Mouse (Mus musculus) CH12.LX (cell line): ENCODE data around the gene Ezh2. TPM values are rescaled to one million over a fixed set of nuclear protein-coding genes. Genes with fewer than 3 reads are reported as not detected.

Experiments
- DNase-seq: peaks from one replicate; pipeline ENCODE4 v3.0.0-alpha.2; 2013; ENCODE audit errors: extremely low read depth
- H3K27ac ChIP-seq: 2 replicates; pipeline ENCODE4 v1.5.1; 2012; ENCODE audit warnings: low read depth, mild to moderate bottlenecking, control low read depth, moderate library complexity; ENCODE audit not compliant: insufficient read depth
- H3K27me3 ChIP-seq: replicated peaks from 2 replicates; pipeline ENCODE3; 2012; ENCODE audit warnings: inconsistent platforms
- H3K36me3 ChIP-seq, 2 experiments: replicated peaks in 1 of 2; 2 replicates each; pipeline versions ENCODE3 to v1.6.1; 2012; ENCODE audit warnings: inconsistent platforms in 1 of 2, low read length in 1 of 2, mild to moderate bottlenecking in 1 of 2, mixed read lengths in 1 of 2, moderate library complexity in 1 of 2; ENCODE audit not compliant: control insufficient read depth in 1 of 2, insufficient read depth in 1 of 2
- H3K4me1 ChIP-seq, 2 experiments: 2 replicates each; pipeline ENCODE4 v1.6.1; 2012; ENCODE audit warnings: inconsistent platforms in 1 of 2, moderate library complexity in 1 of 2; ENCODE audit not compliant: insufficient read depth in 2 of 2, control insufficient read depth in 1 of 2
- H3K4me2 ChIP-seq: 2 replicates; pipeline ENCODE4 v1.6.1; 2012; ENCODE audit warnings: low read depth, mild to moderate bottlenecking, control low read depth; ENCODE audit not compliant: poor library complexity, insufficient read depth, severe bottlenecking
- H3K4me3 ChIP-seq, 3 experiments: fragments of 150-350 bp in 1 of 3; sonication (generic) in 1 of 3; replicated peaks in 1 of 3; 2 replicates each; pipeline versions ENCODE3 to v1.5.1; 2011 to 2012; ENCODE audit warnings: low read depth in 2 of 3, low read length in 2 of 3, mild to moderate bottlenecking in 2 of 3, moderate library complexity in 2 of 3, control low read depth in 1 of 3, improper control_type of control experiment in 1 of 3, inconsistent platforms in 1 of 3, mixed read lengths in 1 of 3; ENCODE audit not compliant: poor library complexity in 1 of 3
- H3K79me2 ChIP-seq: replicated peaks from 2 replicates; pipeline ENCODE4 v1.6.1; 2012; ENCODE audit warnings: mild to moderate bottlenecking, moderate library complexity; ENCODE audit not compliant: control insufficient read depth, poor library complexity, insufficient read depth, severe bottlenecking; ENCODE audit errors: extremely low read depth
- H3K9ac ChIP-seq: 2 replicates; pipeline ENCODE4 v1.6.1; 2012; ENCODE audit warnings: low read depth, mild to moderate bottlenecking, control low read depth, moderate library complexity; ENCODE audit not compliant: insufficient read depth
- H3K9me3 ChIP-seq: replicated peaks from 2 replicates; pipeline ENCODE3; 2012; ENCODE audit warnings: low read length, inconsistent platforms, mixed read lengths
- CHD1 ChIP-seq: IDR thresholded peaks from 2 replicates; pipeline ENCODE4 v1.6.1; 2012; ENCODE audit warnings: low read depth, low read length, improper control_type of control experiment, inconsistent platforms
- CTCF ChIP-seq, 2 experiments: IDR thresholded peaks in 1 of 2; conservative IDR thresholded peaks in 1 of 2; 2 replicates each; pipeline ENCODE4 v1.5.1; 2011 to 2012; ENCODE audit warnings: low read depth in 2 of 2, low read length in 2 of 2, improper control_type of control experiment in 1 of 2, inconsistent platforms in 1 of 2, mild to moderate bottlenecking in 1 of 2, moderate library complexity in 1 of 2
- E2F4 ChIP-seq: IDR thresholded peaks from 2 replicates; pipeline ENCODE4 v1.6.1; 2011; ENCODE audit warnings: low read depth, low read length, improper control_type of control experiment; ENCODE audit not compliant: insufficient replicate concordance
- ELF1 ChIP-seq: IDR thresholded peaks from 2 replicates; pipeline ENCODE4 v1.6.1; 2014; ENCODE audit warnings: low read depth, mild to moderate bottlenecking, inconsistent platforms, low read length, improper control_type of control experiment
- ETS1 ChIP-seq: conservative IDR thresholded peaks from 2 replicates; pipeline ENCODE4 v1.6.1; 2012; ENCODE audit warnings: low read depth, mild to moderate bottlenecking, inconsistent platforms, low read length, improper control_type of control experiment, moderate library complexity
- GABPA ChIP-seq: IDR thresholded peaks from 2 replicates; pipeline ENCODE4 v1.6.1; 2012; ENCODE audit warnings: low read depth, low read length, improper control_type of control experiment, inconsistent platforms; ENCODE audit not compliant: insufficient replicate concordance
- JUND ChIP-seq: conservative IDR thresholded peaks from 2 replicates; pipeline ENCODE4 v1.6.1; 2011; ENCODE audit warnings: low read depth, low read length, improper control_type of control experiment
- KAT2A ChIP-seq: IDR thresholded peaks from 2 replicates; pipeline ENCODE4 v1.6.1; 2012; ENCODE audit warnings: low read length, improper control_type of control experiment, inconsistent platforms; ENCODE audit not compliant: insufficient replicate concordance
- MEF2A ChIP-seq: IDR thresholded peaks from 2 replicates; pipeline ENCODE4 v1.6.1; 2014; ENCODE audit warnings: low read depth, mild to moderate bottlenecking, inconsistent platforms, low read length, improper control_type of control experiment, borderline replicate concordance
- MXI1 ChIP-seq: IDR thresholded peaks from 2 replicates; pipeline ENCODE4 v1.6.1; 2011; ENCODE audit warnings: mild to moderate bottlenecking, low read depth, low read length, improper control_type of control experiment
- MYC ChIP-seq: IDR thresholded peaks from 2 replicates; pipeline ENCODE4 v1.6.1; 2011; ENCODE audit warnings: low read depth, mild to moderate bottlenecking, improper control_type of control experiment, low read length
- NELFE ChIP-seq: IDR thresholded peaks from 2 replicates; pipeline ENCODE4 v1.6.1; 2011; ENCODE audit warnings: low read depth, low read length, improper control_type of control experiment
- POLR2A ChIP-seq: IDR thresholded peaks from 2 replicates; pipeline ENCODE4 v1.6.1; 2011; ENCODE audit warnings: low read depth, mild to moderate bottlenecking, improper control_type of control experiment, low read length
- POLR2AphosphoS2 ChIP-seq: IDR thresholded peaks from 2 replicates; pipeline ENCODE4 v1.6.1; 2011; ENCODE audit warnings: low read depth, low read length, improper control_type of control experiment
- RAD21 ChIP-seq: IDR thresholded peaks from 2 replicates; pipeline ENCODE4 v1.6.1; 2011; ENCODE audit warnings: low read depth, mild to moderate bottlenecking, low read length, improper control_type of control experiment, moderate library complexity
- RCOR1 ChIP-seq: conservative IDR thresholded peaks from 2 replicates; pipeline ENCODE4 v1.6.1; 2012; ENCODE audit warnings: low read depth, mild to moderate bottlenecking, inconsistent platforms, low read length, improper control_type of control experiment
- UBTF ChIP-seq: IDR thresholded peaks from 2 replicates; pipeline ENCODE4 v1.6.1; 2012; ENCODE audit warnings: low read depth, mild to moderate bottlenecking, inconsistent platforms, low read length, improper control_type of control experiment, moderate library complexity
- ZC3H11A ChIP-seq: IDR thresholded peaks from 2 replicates; pipeline ENCODE4 v1.6.1; 2012; ENCODE audit warnings: low read depth, mild to moderate bottlenecking, inconsistent platforms, low read length, improper control_type of control experiment
- dilution Hi-C: fragments of 300-500 bp; cut with MboI; formaldehyde crosslinking; loops from 2 replicates; pipeline ENCODE4 v1.14.3; 2020; ENCODE audit warnings: low sequenced_read_pairs; ENCODE audit not compliant: extremely low pct_unique_long_range_greater_than_20kb, extremely low pct_ligation_motif_present
- in situ Hi-C: fragments of 300-500 bp; cut with MboI; formaldehyde crosslinking; loops from 3 replicates; pipeline ENCODE4 v1.14.3; 2019; ENCODE audit warnings: low sequenced_read_pairs, low pct_ligation_motif_present, low pct_unique_long_range_greater_than_20kb, mixed read lengths
- polyA plus RNA-seq: library from polyadenylated mRNA; unstranded; fragments of >175 nt; gene quantifications from 2 replicates; pipeline ENCODE4 v1.2.1, GENCODE M21; 2012; ENCODE audit warnings: low read depth; ENCODE audit not compliant: insufficient read length
- total RNA-seq, 2 experiments: library from RNA; depleted of rRNA; stranded (reverse); fragments of 300-350 nt in 1 of 2; fragments of >200 nt in 1 of 2; gene quantifications; 2 replicates each; pipeline ENCODE4 v1.2.3; 2012 to 2014

Gene Ezh2
- total and polyA plus RNA-seq, 3 experiments = 66.3 to 154 (median 127) TPM

GRCm38 (mm10) chr6:47526446-47526845 lies 68.7 kb downstream of the Ezh2 start:
- Histone ChIP-seq H3K9ac (no peak overlapping the region), H3K4me1 (peaks cover 0 to 17% of the 10 kb centered on the region in 2 experiments; a peak in 2 of 4 replicates), H3K79me2 (no peaks in the 10 kb centered on the region), H3K4me3 (no peak overlapping the region), H3K27ac (no peak overlapping the region), H3K4me2 (no peak overlapping the region), H3K27me3 (no peaks in the 10 kb centered on the region), H3K9me3 (no peaks in the 10 kb centered on the region), H3K36me3 (peaks cover 71 to 96% of the 10 kb centered on the region in 2 experiments)
- TF ChIP-seq JUND = no peak
- no peak for TF ChIP-seq NELFE
- TF ChIP-seq CTCF (conservative IDR thresholded peaks at IDR 0.05 in 1 of 2, IDR thresholded peaks at IDR 0.05 in 1 of 2; ENCODE audit: low read depth in 2 of 2, low read length in 2 of 2) = no peak
- TF ChIP-seq RAD21 = no peak
- TF ChIP-seq UBTF = no peak
- no peak for TF ChIP-seq MXI1
- no peak for TF ChIP-seq MYC
- TF ChIP-seq MEF2A = no peak
- TF ChIP-seq GABPA = no peak
- no peak for TF ChIP-seq CHD1
- no peak for TF ChIP-seq ELF1
- no peak for TF ChIP-seq RCOR1
- TF ChIP-seq E2F4 = no peak
- TF ChIP-seq ZC3H11A = no peak
- no peak; the same call in 1 of the 2 replicates for TF ChIP-seq POLR2A
- in situ Hi-C loops (no loop called here), dilution Hi-C loops (no loop called here)
- DNase-seq = no peak

- no peaks in the 10 kb centered on the region for H3K9me3 ChIP-seq
- H3K4me1 ChIP-seq = peaks cover 0 to 12% of the 10 kb centered on the region in 2 experiments; a peak in 1 of 4 replicates
- TF ChIP-seq ETS1 (no peak), POLR2AphosphoS2 (peak; percentile 12), KAT2A (no peak)
- TF ChIP-seq, all 38 proteins: peak for 1
- in situ Hi-C loops = no loop called here
- dilution Hi-C loops = no loop called here
- Histone ChIP-seq H3K36me3 (peaks cover 71 to 94% of the 10 kb centered on the region in 2 experiments), H3K9ac (no peak overlapping the region), H3K79me2 (no peaks in the 10 kb centered on the region), H3K27me3 (no peaks in the 10 kb centered on the region), H3K4me2 (no peak overlapping the region), H3K27ac (no peak overlapping the region), H3K4me3 (no peak overlapping the region)
- DNase-seq = no peak
Measured at GRCm38 (mm10) chr6:47525041-47525440, 70.1 kb downstream of the Ezh2 start.
